Mouse (Mus musculus) ES-E14 (cell line): Measurements from ENCODE around the gene Nrap. TPM values are rescaled to one million over a fixed set of nuclear protein-coding genes. Genes with fewer than 3 reads are reported as not detected.

ENCODE experiments used
- DNase-seq: peaks from one replicate; pipeline ENCODE4 v3.0.0-alpha.2; 2013; ENCODE audit warnings: low read depth, low spot score
- H3K27ac ChIP-seq: 2 replicates; pipeline ENCODE4 v1.5.1; 2012; ENCODE audit warnings: low read depth, mild to moderate bottlenecking, low read length, moderate library complexity, mixed read lengths; ENCODE audit not compliant: poor library complexity, insufficient read depth, severe bottlenecking
- H3K36me3 ChIP-seq: 2 replicates; pipeline ENCODE4 v1.6.1; 2012; ENCODE audit warnings: mild to moderate bottlenecking, low read length, moderate library complexity, mixed read lengths; ENCODE audit not compliant: control insufficient read depth, poor library complexity, insufficient read depth, severe bottlenecking
- H3K4me1 ChIP-seq, 2 experiments: fragments of 150-350 bp in 1 of 2; sonication (generic) in 1 of 2; 2 replicates each; pipeline ENCODE4 v1.6.1; 2012; ENCODE audit warnings: low read length in 2 of 2, mild to moderate bottlenecking in 1 of 2, mixed read lengths in 1 of 2; ENCODE audit not compliant: control insufficient read depth in 2 of 2, insufficient read depth in 2 of 2, poor library complexity in 1 of 2
- H3K4me3 ChIP-seq, 2 experiments: fragments of 150-350 bp in 1 of 2; sonication (generic) in 1 of 2; 2 replicates each; pipeline ENCODE4 v1.5.1; 2012; ENCODE audit warnings: low read length in 2 of 2, low read depth in 1 of 2, mild to moderate bottlenecking in 1 of 2, mixed read lengths in 1 of 2; ENCODE audit not compliant: insufficient read depth in 1 of 2, poor library complexity in 1 of 2, severe bottlenecking in 1 of 2
- H3K9ac ChIP-seq: 2 replicates; pipeline ENCODE4 v1.6.1; 2012; ENCODE audit warnings: low read depth, mild to moderate bottlenecking, low read length, mixed read lengths; ENCODE audit not compliant: poor library complexity, insufficient read depth, severe bottlenecking
- H3K9me3 ChIP-seq: fragments of 150-350 bp; sonication (generic); 2 replicates; pipeline ENCODE4 v1.6.1; 2012; ENCODE audit warnings: low read depth, mild to moderate bottlenecking, low read length; ENCODE audit not compliant: control insufficient read depth, insufficient read depth
- CHD2 ChIP-seq: IDR thresholded peaks from 2 replicates; pipeline ENCODE4 v1.6.1; 2014; ENCODE audit warnings: mild to moderate bottlenecking, low read depth, low read length, inconsistent platforms
- HCFC1 ChIP-seq: IDR thresholded peaks from 2 replicates; pipeline ENCODE4 v1.6.1; 2012; ENCODE audit warnings: low read length, inconsistent platforms, borderline replicate concordance; ENCODE audit not compliant: insufficient read depth
- MAFK ChIP-seq: IDR thresholded peaks from 2 replicates; pipeline ENCODE4 v1.6.1; 2014; ENCODE audit warnings: mild to moderate bottlenecking, low read depth, low read length, inconsistent platforms; ENCODE audit not compliant: insufficient read depth
- ZC3H11A ChIP-seq: IDR thresholded peaks from 2 replicates; pipeline ENCODE4 v1.6.1; 2012; ENCODE audit warnings: low read depth, mild to moderate bottlenecking, inconsistent platforms, low read length, borderline replicate concordance
- ZNF384 ChIP-seq: IDR thresholded peaks from 2 replicates; pipeline ENCODE4 v1.6.1; 2012; ENCODE audit warnings: low read depth, low read length, inconsistent platforms
- in situ Hi-C, 2 experiments: fragments of 600-800 bp; cut with MboI; formaldehyde crosslinking; loops; one replicate each; pipeline ENCODE4 v1.15.1; 2025; ENCODE audit warnings: low sequenced_read_pairs in 2 of 2, inconsistent platforms in 1 of 2; ENCODE audit not compliant: unreplicated experiment in 2 of 2
- total RNA-seq: library from RNA; depleted of rRNA; stranded (reverse); fragments of 300-350 nt; gene quantifications from 2 replicates; pipeline ENCODE4 v1.2.3, GENCODE M21; 2012

Nrap gene
- total RNA-seq, 1 experiment = 0.09 TPM

DNA sequence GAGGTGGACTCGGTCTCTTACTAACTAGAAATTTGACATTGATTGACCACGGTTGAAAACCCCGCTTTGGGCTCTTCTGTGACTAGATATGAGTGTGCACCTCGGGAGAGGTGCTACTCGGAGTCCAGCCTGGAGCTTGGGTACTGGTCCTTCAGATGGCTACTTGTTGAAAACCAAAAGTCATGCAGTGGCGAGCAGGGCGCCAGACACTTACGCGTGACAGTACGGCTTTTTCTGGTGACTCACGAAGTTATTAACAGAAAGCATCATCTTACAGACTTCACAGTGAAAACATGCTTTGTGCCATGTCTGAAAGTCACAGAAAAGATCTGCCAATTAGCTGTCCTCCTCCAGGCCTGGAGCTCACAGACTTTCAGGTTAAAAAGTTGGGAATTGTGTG is 661 bp downstream of the Nrap start:
- TF ChIP-seq HCFC1 (no peak), ZC3H11A (no peak), MAFK (no peak), CHD2 (no peak)
- in situ Hi-C loops = no loop called here
- no peaks in the 10 kb centered on the region for H3K36me3 ChIP-seq
- no peak overlapping the region for H3K4me3 ChIP-seq
- H3K27ac ChIP-seq = no peak overlapping the region
- no peaks in the 10 kb centered on the region for H3K4me1 ChIP-seq
- no peak for DNase-seq
- no peaks in the 10 kb centered on the region for H3K9me3 ChIP-seq
- H3K9ac ChIP-seq = no peak overlapping the region

DNA sequence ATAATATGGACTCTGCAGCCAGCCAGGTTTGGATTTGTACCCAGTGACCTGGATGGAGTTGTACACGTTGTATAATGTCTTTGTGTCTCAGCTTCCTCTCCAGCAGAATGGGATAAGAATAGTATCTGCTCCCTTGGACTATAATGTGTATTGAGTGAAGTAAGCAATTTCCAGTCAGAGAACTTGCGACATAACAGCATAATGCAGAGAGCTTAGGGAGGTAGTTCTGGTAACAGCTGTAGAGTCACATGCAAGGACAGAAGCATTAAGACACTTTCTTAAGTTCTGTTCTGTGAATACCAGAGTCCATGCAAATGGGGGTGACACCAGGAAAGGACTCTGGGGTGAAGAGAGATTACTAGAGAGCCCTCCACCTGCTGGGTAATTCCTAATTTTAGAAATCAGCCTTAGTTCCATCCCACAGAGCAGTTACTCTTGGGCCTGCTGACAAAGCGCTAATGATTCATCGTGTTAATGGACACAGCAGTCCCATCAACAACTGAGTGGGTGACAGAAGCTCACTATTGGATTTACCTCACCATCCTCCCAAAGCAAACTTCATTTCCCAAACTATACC is 2.0 kb downstream of the Nrap start:
- no peaks in the 10 kb centered on the region for H3K4me1 ChIP-seq
- no peaks in the 10 kb centered on the region for H3K9me3 ChIP-seq
- H3K36me3 ChIP-seq = no peaks in the 10 kb centered on the region
- no peak overlapping the region for H3K4me3 ChIP-seq
- DNase-seq = no peak
- in situ Hi-C loops = no loop called here
- no peak overlapping the region for H3K27ac ChIP-seq
- TF ChIP-seq HCFC1 = no peak
- H3K9ac ChIP-seq = no peak overlapping the region

DNA sequence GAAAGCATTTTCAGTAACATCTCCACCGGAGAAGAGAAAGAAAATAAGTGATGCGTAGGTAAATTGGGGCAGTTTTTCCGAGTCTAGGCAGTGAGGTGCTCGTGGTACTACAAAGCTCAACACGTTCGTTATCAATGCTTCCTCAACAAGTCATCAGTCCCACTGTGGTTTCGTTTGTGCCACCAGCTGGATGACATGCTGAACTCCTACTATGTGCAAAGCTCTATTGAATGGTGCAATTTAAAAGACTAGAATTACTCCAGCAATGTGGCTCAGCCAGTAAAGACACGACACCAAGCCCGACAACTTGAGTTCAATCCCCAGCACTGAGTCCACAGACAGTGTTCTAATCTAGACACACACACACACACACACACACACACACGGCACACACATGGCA is 3.7 kb downstream of the Nrap start:
- no peaks in the 10 kb centered on the region for H3K36me3 ChIP-seq
- H3K4me3 ChIP-seq = 0 out of 4 replicates have a peak overlapping the region, but pooled peaks of 1 of the 2 experiments have one; percentile 7
- no peak for TF ChIP-seq ZC3H11A
- no peak for TF ChIP-seq HCFC1
- TF ChIP-seq ZNF384 = no peak
- TF ChIP-seq MAFK = no peak
- no peak for TF ChIP-seq CHD2
- no peak for DNase-seq
- no peak overlapping the region for H3K9ac ChIP-seq
- H3K9me3 ChIP-seq = no peaks in the 10 kb centered on the region
- H3K4me1 ChIP-seq = no peaks in the 10 kb centered on the region
- in situ Hi-C loops = no loop called here
- H3K27ac ChIP-seq = no peak overlapping the region

DNA sequence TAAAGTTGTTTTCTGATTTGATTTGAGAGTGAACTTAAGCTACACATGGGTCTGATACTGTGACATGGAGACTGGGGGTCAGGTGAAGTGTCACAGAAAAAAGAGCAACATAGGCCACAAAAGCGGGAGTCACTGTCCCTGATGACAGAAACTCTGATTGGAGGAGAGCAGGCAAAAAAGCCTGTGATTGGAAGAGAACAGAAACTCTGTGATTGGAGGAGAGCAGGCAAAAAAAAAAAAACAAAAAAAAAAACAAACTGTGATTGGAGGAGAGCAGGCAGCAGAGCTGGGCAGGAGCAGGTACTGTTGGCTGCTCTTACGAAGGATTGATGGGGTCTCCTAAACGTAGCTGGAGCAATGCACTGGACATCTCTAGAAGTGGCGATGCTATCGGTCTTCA is 4.3 kb downstream of the Nrap start:
- TF ChIP-seq MAFK (no peak), CHD2 (no peak), HCFC1 (no peak), ZC3H11A (no peak), ZNF384 (no peak)
- Histone ChIP-seq H3K4me3 (0 out of 4 replicates have a peak overlapping the region, but pooled peaks of 1 of the 2 experiments have one; percentile 7), H3K4me1 (no peaks in the 10 kb centered on the region), H3K36me3 (no peaks in the 10 kb centered on the region), H3K9ac (no peak overlapping the region), H3K27ac (no peak overlapping the region), H3K9me3 (no peaks in the 10 kb centered on the region)
- DNase-seq = no peak
- in situ Hi-C loops = no loop called here

DNA sequence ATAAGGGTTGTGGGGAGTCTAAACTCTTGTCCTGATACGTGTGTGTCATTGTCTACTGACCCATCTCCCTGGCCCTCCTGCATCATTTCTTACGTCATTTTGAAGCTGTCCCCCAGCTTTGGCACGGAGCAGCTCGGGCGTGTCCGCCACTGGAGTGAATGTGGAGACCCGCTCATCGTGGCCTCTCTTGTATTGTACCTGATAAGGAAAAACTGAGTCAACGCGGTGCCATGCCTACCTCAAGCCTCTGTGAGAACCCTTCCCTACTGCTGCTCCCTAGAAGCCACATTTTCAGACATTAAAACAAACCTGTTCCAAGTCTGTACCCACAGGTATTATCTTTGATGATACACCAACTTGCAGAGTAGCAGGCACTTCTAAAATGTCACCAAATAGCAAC is 8.4 kb downstream of the Nrap start:
- no peaks in the 10 kb centered on the region for H3K9me3 ChIP-seq
- TF ChIP-seq CHD2 (no peak), ZC3H11A (no peak), MAFK (no peak), ZNF384 (no peak), HCFC1 (no peak)
- no peak overlapping the region for H3K27ac ChIP-seq
- H3K4me3 ChIP-seq = no peak overlapping the region
- no peak for DNase-seq
- H3K36me3 ChIP-seq = no peaks in the 10 kb centered on the region
- no peaks in the 10 kb centered on the region for H3K4me1 ChIP-seq
- in situ Hi-C loops = no loop called here
- no peak overlapping the region for H3K9ac ChIP-seq
